Mouse (Mus musculus) neural tube, embryonic 12.5 days (tissue): ENCODE data around the gene Cd68. TPM values are rescaled to one million over a fixed set of nuclear protein-coding genes. Genes with fewer than 3 reads are reported as not detected.

Source experiments
- ATAC-seq: fragments of 200-750 bp; cut with Nextera tagmentation; 2 replicates; pipeline ENCODE4 v1.8.0; 2017; ENCODE audit warnings: low read depth, mild to moderate bottlenecking, moderate TSS enrichment, moderate library complexity; ENCODE audit not compliant: low FRiP score
- H3K27ac ChIP-seq: fragments of 300-500 bp; sonication (generic); 2 replicates; pipeline ENCODE4 v1.5.1; 2016
- H3K27me3 ChIP-seq: fragments of 300-500 bp; sonication (generic); replicated peaks from 2 replicates; pipeline ENCODE4 v1.6.1; 2016; ENCODE audit warnings: mild to moderate bottlenecking
- H3K36me3 ChIP-seq: fragments of 300-500 bp; sonication (generic); 2 replicates; pipeline ENCODE4 v1.6.1; 2016; ENCODE audit warnings: mild to moderate bottlenecking
- H3K4me1 ChIP-seq: fragments of 300-500 bp; sonication (generic); 2 replicates; pipeline ENCODE4 v1.6.1; 2016
- H3K4me2 ChIP-seq: fragments of 300-500 bp; sonication (generic); replicated peaks from 2 replicates; pipeline ENCODE4 v1.6.1; 2016; ENCODE audit warnings: mild to moderate bottlenecking
- H3K4me3 ChIP-seq: fragments of 300-500 bp; sonication (generic); 2 replicates; pipeline ENCODE4 v1.5.1; 2016
- H3K9ac ChIP-seq: fragments of 300-500 bp; sonication (generic); 2 replicates; pipeline ENCODE4 v1.6.1; 2016; ENCODE audit warnings: mild to moderate bottlenecking
- H3K9me3 ChIP-seq: fragments of 300-500 bp; sonication (generic); 2 replicates; pipeline ENCODE4 v1.6.1; 2016; ENCODE audit warnings: mild to moderate bottlenecking
- WGBS: fragments of 180-500 bp; shearing (Covaris S2); methylation state at CpG from one replicate; pipeline ENCODE4 v1.1.7; 2016; 5-methylcytosine and 5-hydroxymethylcytosine counted together
- polyA plus RNA-seq: library from polyadenylated mRNA; unstranded; fragments of >200 nt; fragmentation: Nextera tagmentation; extraction: Ambion mirVana; gene quantifications from 2 replicates; pipeline ENCODE4 v1.2.1, GENCODE M21; 2016

The Cd68 gene
- polyA plus RNA-seq, 1 experiment from 2014 or later, result 8.0 TPM

DNA sequence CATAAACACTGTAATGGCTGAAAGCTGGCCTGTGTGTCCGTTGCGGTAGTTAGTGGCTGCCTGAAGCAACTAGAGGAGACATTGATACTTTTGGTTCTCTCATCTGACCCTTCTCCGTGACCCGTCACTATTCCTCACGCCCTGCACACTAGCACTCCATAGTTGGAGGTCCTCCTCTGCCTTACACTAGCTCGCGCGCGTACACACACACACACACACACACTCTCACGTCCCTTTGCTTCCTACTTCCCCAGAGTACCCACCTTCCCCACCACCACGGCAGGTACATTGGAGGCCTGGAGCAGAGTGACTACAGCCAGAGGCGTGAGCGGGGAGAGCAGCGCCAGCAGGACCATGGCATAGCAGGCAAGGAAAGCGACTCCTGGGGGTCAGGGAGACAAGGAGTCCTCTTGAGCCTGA is 8.5 kb downstream of the Cd68 start:
- Histone ChIP-seq H3K36me3 (peaks cover 52% of the 10 kb centered on the region), H3K9ac (no peak overlapping the region), H3K4me3 (no peak overlapping the region), H3K4me2 (no peak overlapping the region), H3K9me3 (no peaks in the 10 kb centered on the region), H3K27me3 (no peaks in the 10 kb centered on the region), H3K27ac (no peak overlapping the region), H3K4me1 (peaks cover 24% of the 10 kb centered on the region)
- ATAC-seq, result no peak
- WGBS, result 83% methylated on average over 15 of the region's 15 CpGs

DNA sequence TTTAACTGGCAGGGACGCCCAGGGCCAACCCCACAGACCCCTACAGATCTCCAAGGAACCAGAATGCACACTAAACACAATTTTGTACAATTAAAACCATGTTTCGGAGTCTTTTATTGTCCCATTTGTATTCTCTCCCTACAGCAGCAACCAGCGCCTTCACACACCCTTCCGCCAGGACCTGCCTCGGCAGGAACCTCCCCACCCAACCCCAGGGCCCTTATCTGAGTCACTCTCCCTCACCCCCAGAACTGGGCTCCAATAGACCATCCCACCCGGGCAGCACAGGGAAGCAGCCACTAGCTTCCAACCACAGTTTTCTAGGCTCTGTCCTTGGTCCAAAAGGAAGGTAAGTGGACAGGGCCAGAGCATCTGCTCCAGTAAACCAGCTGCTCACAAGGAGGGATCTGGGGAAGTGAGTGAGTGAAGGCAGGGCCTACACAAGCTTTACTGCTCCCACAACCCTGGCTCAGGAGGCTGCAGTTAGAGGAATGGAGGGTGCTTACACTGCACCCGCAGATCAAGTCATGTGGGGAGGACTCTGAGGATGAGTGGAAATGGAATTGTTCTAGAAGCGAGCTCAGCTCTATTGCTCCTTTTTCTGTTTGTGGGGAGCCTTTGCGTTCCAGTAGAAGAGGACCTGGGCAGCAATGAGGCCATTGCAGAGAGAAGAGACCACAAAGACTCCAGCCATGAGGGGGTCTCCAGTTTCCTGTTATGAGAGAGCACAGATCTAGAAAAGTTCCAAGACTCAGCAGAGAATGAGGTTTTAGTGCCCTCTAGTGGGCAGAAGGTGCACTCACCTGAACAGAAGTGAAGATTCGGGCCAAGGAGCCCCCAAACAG is 9.1 kb downstream of the Cd68 start:
- Histone ChIP-seq H3K9me3 (no peaks in the 10 kb centered on the region), H3K27ac (no peak overlapping the region), H3K27me3 (no peaks in the 10 kb centered on the region), H3K9ac (no peak overlapping the region), H3K4me3 (no peak overlapping the region), H3K36me3 (peaks cover 58% of the 10 kb centered on the region), H3K4me2 (no peak overlapping the region), H3K4me1 (peaks cover 22% of the 10 kb centered on the region)
- 82% methylated on average over 10 of the region's 10 CpGs for WGBS
- ATAC-seq, result no peak

DNA sequence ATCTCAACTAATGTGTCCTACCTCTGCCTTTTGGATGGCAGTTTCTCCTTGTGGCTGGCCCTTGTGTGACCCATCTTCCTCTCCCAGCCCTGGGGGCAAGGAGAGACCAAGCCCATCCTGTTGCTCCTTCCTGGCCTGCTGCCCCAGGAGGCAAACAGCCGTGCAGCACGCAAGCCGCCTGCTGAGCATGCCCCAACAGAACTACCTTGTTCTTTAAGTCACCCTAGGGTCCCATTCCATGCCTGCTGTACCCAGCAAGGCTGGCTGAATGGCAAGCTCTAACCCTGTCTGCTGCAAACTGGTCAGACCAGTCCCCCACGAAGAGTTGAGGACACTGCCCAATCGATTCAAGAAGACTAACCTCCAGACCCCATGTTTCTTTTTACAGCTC is 9.9 kb downstream of the Cd68 start:
- H3K9ac ChIP-seq, result no peak overlapping the region

DNA sequence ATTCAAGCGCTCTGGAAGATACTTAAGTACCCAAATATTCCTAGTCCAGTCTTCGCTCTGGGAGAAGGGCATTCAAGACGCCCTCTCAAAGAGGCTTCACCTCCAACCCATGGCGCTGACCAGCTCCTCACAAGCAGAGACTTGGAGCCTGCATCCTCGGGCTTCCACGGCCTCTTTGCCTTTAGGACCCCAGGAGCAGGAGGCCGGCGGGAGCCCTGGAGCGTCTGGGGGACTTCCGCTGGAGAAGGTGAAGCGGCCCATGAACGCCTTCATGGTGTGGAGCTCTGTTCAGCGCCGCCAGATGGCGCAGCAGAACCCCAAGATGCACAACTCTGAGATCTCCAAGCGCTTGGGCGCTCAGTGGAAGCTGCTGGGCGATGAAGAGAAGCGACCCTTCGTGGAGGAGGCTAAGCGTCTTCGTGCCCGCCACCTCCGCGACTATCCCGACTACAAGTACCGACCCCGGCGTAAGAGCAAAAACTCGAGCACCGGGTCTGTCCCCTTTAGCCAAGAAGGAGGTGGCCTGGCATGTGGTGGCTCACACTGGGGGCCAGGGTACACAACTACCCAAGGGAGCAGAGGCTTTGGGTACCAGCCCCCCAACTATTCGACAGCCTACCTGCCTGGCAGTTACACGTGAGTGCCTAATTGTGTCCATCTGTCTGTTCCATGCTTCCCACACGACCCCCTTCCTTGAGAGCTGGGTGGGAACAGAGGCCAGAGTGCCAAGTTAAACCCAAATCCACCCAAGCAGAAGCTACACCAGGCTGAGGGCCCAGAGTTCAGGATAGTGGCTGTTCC is 10.5 kb downstream of the Cd68 start, which contains the start of gene Sox15:
Gene Sox15 (plus strand): TSS at position 51 of the 801 bp plus-strand sequence.
- WGBS, result 24% methylated on average over 34 of the region's 34 CpGs
- Histone ChIP-seq H3K9me3 (no peaks in the 10 kb centered on the region), H3K4me2 (peak within 1 kb of the TSS; percentile 27), H3K36me3 (peaks cover 72% of the 10 kb centered on the region), H3K27ac (no peak within 1 kb of the TSS), H3K4me3 (no peak within 1 kb of the TSS), H3K9ac (0 out of 2 replicates have a peak within 1 kb of the TSS, but pooled peaks have one; percentile 26), H3K4me1 (peaks cover 11% of the 10 kb centered on the region), H3K27me3 (no peaks in the 10 kb centered on the region)
- ATAC-seq, result peak; percentile 63

More for the DNA sequence above, 9.9 kb downstream of the Cd68 start:
- Histone ChIP-seq H3K27ac (no peak overlapping the region), H3K4me3 (no peak overlapping the region), H3K4me1 (peaks cover 14% of the 10 kb centered on the region), H3K36me3 (peaks cover 66% of the 10 kb centered on the region), H3K27me3 (no peaks in the 10 kb centered on the region), H3K4me2 (no peak overlapping the region), H3K9me3 (no peaks in the 10 kb centered on the region)
- WGBS, result 86% methylated on average over 5 of the region's 5 CpGs
- no peak for ATAC-seq

DNA sequence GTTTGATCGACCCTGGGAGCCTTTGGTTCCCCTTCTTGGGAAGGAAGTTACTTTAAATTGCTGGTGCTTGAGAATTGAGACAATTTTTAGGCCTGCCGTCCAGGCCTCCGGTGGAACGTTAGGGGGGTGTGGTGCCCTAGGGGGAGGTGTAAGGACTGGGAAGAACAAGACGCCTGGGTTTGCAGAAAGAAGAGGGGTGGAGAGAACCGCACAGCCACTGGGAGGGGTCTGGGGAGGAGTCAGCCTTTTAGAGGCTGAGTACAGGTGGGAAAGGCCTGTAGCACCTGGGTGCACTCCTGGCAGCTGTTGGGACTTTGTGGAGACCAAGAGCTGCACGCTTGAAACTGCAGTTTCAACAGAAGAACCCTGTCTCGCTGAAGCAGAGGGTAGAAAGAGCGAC is 11.2 kb downstream of the Cd68 start:
- no peak for ATAC-seq
- Histone ChIP-seq H3K9ac (no peak overlapping the region), H3K36me3 (peaks cover 79% of the 10 kb centered on the region), H3K4me2 (no peak overlapping the region), H3K4me1 (peaks cover 11% of the 10 kb centered on the region), H3K4me3 (no peak overlapping the region), H3K27me3 (no peaks in the 10 kb centered on the region), H3K27ac (no peak overlapping the region), H3K9me3 (no peaks in the 10 kb centered on the region)
- WGBS, result 50% methylated on average over 9 of the region's 9 CpGs

DNA sequence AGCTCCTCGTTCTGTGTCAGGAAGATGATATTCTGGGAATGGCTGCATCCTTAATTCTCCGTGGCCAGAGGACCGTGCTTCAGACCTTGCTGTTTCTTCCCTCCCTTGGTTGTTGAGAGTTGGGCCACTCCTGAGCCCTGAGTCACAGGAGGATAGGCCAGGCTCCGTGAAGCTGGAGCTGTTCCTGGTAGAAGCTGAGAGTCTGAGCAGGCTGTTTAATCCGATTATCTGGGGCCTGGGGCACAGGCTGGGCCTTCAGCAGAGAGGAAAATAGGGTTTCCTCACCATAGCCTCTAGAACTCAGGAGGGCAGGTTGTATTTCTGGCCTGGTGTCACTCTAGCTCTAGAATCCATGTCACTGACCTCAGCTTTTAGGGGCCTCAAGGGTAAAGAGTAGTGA is 12.6 kb downstream of the Cd68 start:
- WGBS, result 89% methylated on average over 5 of the region's 5 CpGs
- ATAC-seq, result no peak
- no peak overlapping the region for H3K9ac ChIP-seq
- no peak overlapping the region for H3K4me2 ChIP-seq
- H3K4me1 ChIP-seq, result peaks cover 11% of the 10 kb centered on the region
- peaks cover 85% of the 10 kb centered on the region for H3K36me3 ChIP-seq
- no peak overlapping the region for H3K4me3 ChIP-seq
- no peak overlapping the region for H3K27ac ChIP-seq
- no peaks in the 10 kb centered on the region for H3K27me3 ChIP-seq
- no peaks in the 10 kb centered on the region for H3K9me3 ChIP-seq

DNA sequence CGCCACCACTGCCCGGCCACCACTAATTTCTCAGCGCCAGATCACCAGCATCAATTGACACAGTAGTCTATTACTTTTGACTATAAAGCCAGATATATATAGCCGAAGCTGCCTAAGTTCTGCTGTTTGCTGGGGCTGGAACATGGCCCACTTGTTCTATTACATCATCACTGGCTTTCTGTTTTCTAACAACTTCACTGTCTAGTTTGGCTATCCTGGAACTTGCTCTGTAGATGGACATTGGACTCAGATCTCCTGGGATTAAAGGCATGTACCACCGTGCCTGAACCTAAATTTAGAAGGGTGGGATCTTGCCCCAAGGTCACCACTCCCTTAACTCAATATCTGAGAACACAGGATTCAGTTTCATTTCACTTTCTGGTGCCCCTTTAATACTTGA is 20.1 kb downstream of the Cd68 start:
- Histone ChIP-seq H3K9ac (no peak overlapping the region), H3K4me1 (no peaks in the 10 kb centered on the region), H3K4me3 (no peak overlapping the region), H3K9me3 (no peaks in the 10 kb centered on the region), H3K36me3 (peaks cover 88% of the 10 kb centered on the region), H3K4me2 (no peak overlapping the region), H3K27me3 (no peaks in the 10 kb centered on the region), H3K27ac (no peak overlapping the region)
- no peak for ATAC-seq
- WGBS, result 97% methylated on average over 5 of the region's 5 CpGs

DNA sequence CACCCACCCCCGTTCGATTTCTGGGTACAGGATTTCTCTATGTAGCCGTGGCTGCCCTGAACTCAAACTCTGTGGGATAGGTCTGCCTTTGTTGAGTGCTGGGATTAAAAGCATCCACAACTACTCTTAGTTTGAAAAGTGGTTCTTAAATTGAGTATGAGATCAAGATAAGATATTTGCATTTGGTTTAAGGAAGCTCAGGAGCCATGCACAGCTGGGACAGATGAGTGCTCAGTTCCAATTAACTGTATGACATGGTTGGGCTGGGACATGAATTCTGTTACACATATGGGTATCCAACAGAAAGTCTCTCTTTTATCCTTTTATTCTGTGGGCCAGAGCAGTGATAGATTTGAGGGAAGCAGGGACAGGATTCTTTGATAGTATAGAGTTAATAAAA is 30.5 kb downstream of the Cd68 start:
- peaks cover 22% of the 10 kb centered on the region for H3K36me3 ChIP-seq
- no peak overlapping the region for H3K27ac ChIP-seq
- peaks cover 28% of the 10 kb centered on the region for H3K4me1 ChIP-seq
- 93% methylated on average over 3 of the region's 3 CpGs for WGBS
- no peaks in the 10 kb centered on the region for H3K9me3 ChIP-seq
- no peaks in the 10 kb centered on the region for H3K27me3 ChIP-seq
- H3K4me3 ChIP-seq, result no peak overlapping the region
- no peak for ATAC-seq
- no peak overlapping the region for H3K9ac ChIP-seq
- peak overlapping the region; percentile 75 for H3K4me2 ChIP-seq

DNA sequence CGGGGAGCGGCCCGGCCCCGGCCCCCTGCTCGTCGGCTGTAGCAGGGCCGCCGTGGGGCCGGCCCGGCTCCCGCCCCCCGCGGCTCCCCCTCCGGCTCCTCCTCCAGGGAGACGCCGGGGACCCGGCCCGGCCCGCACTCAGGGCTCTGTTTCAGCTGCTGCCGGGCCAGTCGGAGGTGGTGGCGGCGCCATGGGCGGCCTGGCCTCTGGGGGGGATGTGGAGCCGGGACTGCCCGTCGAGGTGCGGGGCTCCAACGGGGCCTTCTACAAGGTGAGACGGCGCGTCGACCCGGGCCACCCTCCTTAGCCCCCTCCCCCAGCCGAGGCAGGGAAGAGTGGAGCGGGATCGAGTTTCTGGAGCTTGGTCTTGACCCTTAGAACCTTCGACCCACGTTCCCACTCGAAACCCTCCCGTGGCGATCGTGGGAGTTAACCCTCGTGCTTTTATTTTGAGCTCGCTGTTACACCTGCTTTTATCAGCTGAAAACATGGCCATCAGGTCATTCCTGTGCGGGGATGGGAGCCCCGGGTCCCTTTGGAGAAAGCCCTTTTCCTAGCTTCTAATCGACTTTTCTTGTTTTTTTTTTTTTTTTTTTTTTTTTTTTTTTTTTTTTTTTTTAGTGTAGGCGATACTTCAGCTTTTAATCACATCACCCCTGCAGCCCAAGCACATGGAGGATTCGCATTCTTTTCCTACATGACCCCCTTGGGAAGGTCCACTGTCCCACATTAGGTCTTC is 32.7 kb downstream of the Cd68 start:
- H3K4me1 ChIP-seq, result peaks cover 28% of the 10 kb centered on the region
- peak overlapping the region; percentile 91 for H3K9ac ChIP-seq
- WGBS, result 1% methylated on average over 49 of the region's 50 CpGs
- peak overlapping the region; percentile 75 for H3K4me2 ChIP-seq
- H3K9me3 ChIP-seq, result no peaks in the 10 kb centered on the region
- peak overlapping the region; percentile 95 for H3K27ac ChIP-seq
- peak overlapping the region; percentile 89 for H3K4me3 ChIP-seq
- H3K36me3 ChIP-seq, result peaks cover 6% of the 10 kb centered on the region; the same call in 1 of the 2 replicates
- ATAC-seq, result peak; percentile 56
- H3K27me3 ChIP-seq, result no peaks in the 10 kb centered on the region

DNA sequence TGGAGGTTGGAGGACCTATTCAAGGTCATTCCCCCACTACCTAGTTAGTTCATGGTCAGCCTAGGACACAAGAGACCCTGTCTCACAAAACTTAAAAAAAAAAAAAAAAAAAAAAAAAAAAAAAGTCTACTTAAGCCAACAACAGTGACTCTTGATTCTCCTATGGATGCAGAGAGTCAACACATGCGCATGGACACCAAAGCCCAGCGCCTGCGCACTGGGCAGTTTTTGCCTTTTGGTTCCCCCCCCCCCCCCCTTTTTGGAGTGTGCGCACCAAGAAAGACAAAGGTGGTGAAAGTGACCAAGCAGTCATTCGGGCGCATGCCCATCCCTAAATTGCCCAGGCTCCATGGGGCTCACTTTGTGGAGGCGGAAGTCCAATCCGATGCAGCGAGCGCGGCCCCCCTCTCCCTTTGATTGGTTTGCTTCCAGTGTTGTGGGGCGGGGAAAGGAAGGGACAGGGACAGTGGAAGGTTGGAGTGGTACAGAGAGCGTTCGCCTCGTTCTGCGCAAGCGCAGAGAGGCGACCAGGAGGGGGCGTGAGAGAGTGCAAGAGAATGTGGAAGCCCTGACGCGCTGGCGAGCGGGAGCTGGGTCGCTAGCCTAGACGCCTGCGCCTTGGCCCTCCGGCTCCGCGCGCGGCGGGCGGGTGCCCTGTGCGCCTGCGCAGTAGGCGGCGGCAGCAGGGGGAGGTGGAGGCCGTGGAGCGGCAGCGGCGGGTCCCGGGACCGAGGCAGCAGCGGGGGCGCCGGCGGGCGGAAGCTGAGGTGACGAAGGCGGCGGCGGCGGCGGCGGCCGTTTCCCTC is 33.5 kb downstream of the Cd68 start, which contains the start of gene Fxr2:
Gene Fxr2 (plus strand): TSS at position 707 of the 806 bp plus-strand sequence.
- no peaks in the 10 kb centered on the region for H3K9me3 ChIP-seq
- peak within 1 kb of the TSS; percentile 95 for H3K27ac ChIP-seq
- H3K36me3 ChIP-seq, result peaks cover 3% of the 10 kb centered on the region; the same call in 1 of the 2 replicates
- peak within 1 kb of the TSS; percentile 75 for H3K4me2 ChIP-seq
- under 1% methylated on average over 51 of the region's 56 CpGs for WGBS
- H3K27me3 ChIP-seq, result no peaks in the 10 kb centered on the region
- peaks cover 28% of the 10 kb centered on the region for H3K4me1 ChIP-seq
- ATAC-seq, result peak; percentile 98
- H3K9ac ChIP-seq, result peak within 1 kb of the TSS; percentile 91
- peak within 1 kb of the TSS; percentile 89 for H3K4me3 ChIP-seq

DNA sequence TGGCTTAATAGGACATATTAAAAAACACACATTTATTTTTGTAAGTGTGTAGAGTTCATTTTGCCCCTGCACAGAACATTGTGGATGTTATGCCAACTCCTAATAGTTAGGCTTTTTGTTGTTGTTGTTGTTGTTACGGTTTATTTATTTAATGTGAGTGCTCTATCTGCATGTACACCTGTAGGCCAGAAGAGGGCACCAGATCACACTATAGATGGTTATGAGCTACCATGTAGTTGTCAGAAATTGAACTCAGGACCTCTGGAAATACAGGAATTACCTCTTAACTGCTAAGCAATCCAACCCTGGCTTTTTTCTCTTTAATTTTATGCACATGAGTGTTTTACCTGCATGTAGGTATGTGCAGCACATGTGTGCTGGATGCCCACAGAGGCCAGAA is 36.2 kb downstream of the Cd68 start:
- WGBS, result 75% methylated on average over 1 of the region's 1 CpGs
- Histone ChIP-seq H3K27ac (no peak overlapping the region), H3K27me3 (no peaks in the 10 kb centered on the region), H3K9ac (no peak overlapping the region), H3K9me3 (no peaks in the 10 kb centered on the region), H3K4me1 (peaks cover 15% of the 10 kb centered on the region), H3K36me3 (no peaks in the 10 kb centered on the region), H3K4me2 (no peak overlapping the region), H3K4me3 (no peak overlapping the region)
- ATAC-seq, result no peak
